Mouse (Mus musculus): ENCODE results near the gene Snx13. TPM values are rescaled to one million over a fixed set of nuclear protein-coding genes. Genes with fewer than 3 reads are reported as not detected.

Snx13 gene
- polyA plus RNA-seq, 1 experiment from 2014 or later = 28.0 TPM

DNA sequence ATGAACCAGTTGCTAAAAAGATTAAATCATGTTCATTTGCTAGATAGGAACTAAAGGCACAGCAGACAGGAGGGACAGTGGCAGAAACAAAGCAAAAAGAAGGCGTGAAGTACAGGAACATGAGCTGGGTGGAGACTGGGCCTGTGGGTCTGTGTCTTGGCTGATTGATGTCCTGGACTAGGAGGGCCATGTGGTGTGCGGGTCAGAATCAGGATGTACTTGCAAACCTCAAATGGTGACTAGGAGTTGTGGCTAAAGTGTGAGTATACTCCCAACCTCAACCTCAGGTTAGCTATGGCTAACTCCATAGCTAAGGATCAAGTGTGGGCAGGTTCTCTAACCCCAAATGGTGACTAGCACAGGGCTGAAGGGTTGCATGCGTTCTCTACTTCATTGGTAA is 107.2 kb downstream of the Snx13 start:
- no peaks in the 10 kb centered on the region for H3K27me3 ChIP-seq
- H3K9ac ChIP-seq = no peak overlapping the region
- ATAC-seq (ENCODE audit: insufficient number of reproducible peaks, low FRiP score, low TSS enrichment, low read depth) = no peak
- 61% methylated on average over 3 of the region's 3 CpGs for WGBS
- no peaks in the 10 kb centered on the region for H3K36me3 ChIP-seq
- no peaks in the 10 kb centered on the region for H3K4me1 ChIP-seq
- H3K27ac ChIP-seq = no peak overlapping the region
- H3K4me2 ChIP-seq = no peak overlapping the region
- H3K9me3 ChIP-seq = no peaks in the 10 kb centered on the region
- H3K4me3 ChIP-seq = no peak overlapping the region

DNA sequence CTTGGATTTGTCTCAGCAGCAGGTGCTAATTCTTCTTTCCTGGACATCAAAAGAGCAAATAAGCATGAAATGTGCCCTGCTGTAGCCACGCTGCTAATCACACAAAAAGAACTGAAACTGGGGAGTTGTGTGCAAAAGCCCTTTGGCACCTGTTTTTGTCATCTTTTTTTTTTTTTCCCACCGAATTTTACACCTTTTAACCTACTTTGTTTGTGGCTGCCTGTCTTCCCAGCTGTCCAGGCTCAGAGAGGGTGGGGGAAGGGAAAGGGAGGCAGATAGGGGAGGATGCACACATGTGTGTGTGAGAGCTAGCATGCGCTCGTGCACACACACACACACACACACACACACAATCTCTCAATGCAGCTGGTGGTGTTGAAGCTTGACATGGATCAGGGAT is 110.3 kb downstream of the Snx13 start:
- Histone ChIP-seq H3K9me3 (no peaks in the 10 kb centered on the region), H3K9ac (no peak overlapping the region), H3K27ac (no peak overlapping the region), H3K27me3 (no peaks in the 10 kb centered on the region), H3K36me3 (no peaks in the 10 kb centered on the region), H3K4me3 (no peak overlapping the region), H3K4me2 (no peak overlapping the region), H3K4me1 (no peaks in the 10 kb centered on the region)
- WGBS = 68% methylated on average over 4 of the region's 4 CpGs
- no peak for ATAC-seq (ENCODE audit: insufficient number of reproducible peaks, low FRiP score, low TSS enrichment, low read depth)

DNA sequence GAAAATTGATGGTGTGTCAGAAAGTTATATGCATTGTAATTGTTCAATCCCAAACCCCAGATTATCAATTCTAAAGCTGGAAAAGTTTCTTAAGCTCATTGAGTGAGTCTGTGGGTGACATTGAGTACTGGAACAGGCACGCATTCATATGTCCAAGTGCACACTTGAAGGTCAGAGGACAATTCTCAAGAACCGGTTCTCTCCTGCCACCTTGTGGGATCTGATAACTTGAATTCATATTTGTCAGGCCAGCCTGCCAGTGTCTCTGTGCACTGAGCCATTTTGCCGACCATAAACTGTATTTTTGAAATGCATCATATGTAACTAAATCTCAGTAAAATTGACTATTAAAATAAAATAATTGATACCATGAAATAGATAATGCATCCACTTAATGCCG is 114.7 kb downstream of the Snx13 start:
- no peaks in the 10 kb centered on the region for H3K27me3 ChIP-seq
- H3K9me3 ChIP-seq = no peaks in the 10 kb centered on the region
- no peak overlapping the region for H3K4me2 ChIP-seq
- H3K9ac ChIP-seq = no peak overlapping the region
- 64% methylated on average over 4 of the region's 4 CpGs for WGBS
- no peak overlapping the region for H3K4me3 ChIP-seq
- no peak for ATAC-seq (ENCODE audit: insufficient number of reproducible peaks, low FRiP score, low TSS enrichment, low read depth)
- no peaks in the 10 kb centered on the region for H3K4me1 ChIP-seq
- H3K27ac ChIP-seq = no peak overlapping the region
- no peaks in the 10 kb centered on the region for H3K36me3 ChIP-seq

DNA sequence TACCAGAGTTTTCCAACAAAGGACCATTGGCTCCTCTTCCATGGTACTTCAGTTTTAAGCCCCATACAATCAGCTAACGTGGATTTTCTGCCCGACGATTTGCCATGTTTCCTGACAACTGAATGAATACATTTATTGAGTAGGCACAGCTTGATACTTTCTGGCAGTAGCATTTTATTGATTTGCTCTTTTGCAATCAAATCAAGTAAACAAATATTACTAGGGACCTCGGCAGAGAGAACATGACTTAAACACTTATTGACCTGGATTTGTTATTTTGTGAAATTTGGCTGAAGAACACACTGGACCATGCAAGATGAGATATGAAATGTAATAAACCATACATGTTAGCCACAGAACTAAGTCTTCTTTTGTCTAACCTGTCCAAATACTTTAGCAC is 123.3 kb downstream of the Snx13 start:
- WGBS = 66% methylated on average over 4 of the region's 4 CpGs
- H3K27ac ChIP-seq = no peak overlapping the region

DNA sequence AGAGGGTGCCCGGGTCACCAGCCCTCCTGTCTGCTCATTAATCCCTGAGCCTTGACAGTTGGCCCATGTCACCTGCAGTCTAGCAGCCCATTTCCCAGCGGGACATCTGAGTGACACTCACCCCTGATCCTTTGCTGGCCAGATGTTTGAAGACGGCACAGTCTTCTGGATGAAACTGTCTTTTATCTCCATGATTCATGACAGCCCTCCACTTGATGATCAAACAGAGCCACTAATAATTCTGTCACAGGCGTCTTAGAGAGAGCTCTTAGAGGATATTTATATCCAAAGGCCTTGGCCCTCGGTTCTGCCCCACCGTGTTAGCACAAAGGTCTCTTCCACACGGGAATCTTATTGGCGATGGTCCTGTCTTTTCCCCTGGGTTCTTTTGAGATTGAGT is 129.0 kb downstream of the Snx13 start:
- Histone ChIP-seq H3K9ac (no peak overlapping the region), H3K4me2 (no peak overlapping the region), H3K9me3 (no peaks in the 10 kb centered on the region), H3K27me3 (peaks cover 4% of the 10 kb centered on the region; the same call in 1 of the 2 replicates), H3K4me3 (no peak overlapping the region), H3K27ac (no peak overlapping the region), H3K36me3 (no peaks in the 10 kb centered on the region), H3K4me1 (0 out of 2 replicates have a peak, but pooled peaks cover 4% of the 10 kb centered on the region)
- ATAC-seq (ENCODE audit: insufficient number of reproducible peaks, low FRiP score, low TSS enrichment, low read depth) = no peak
- 20% methylated on average over 8 of the region's 8 CpGs for WGBS

More for the DNA sequence above, 123.3 kb downstream of the Snx13 start:
- Histone ChIP-seq H3K4me2 (no peak overlapping the region), H3K36me3 (no peaks in the 10 kb centered on the region), H3K27me3 (peaks cover 4% of the 10 kb centered on the region; the same call in 1 of the 2 replicates), H3K9me3 (no peaks in the 10 kb centered on the region), H3K4me3 (no peak overlapping the region), H3K4me1 (0 out of 2 replicates have a peak, but pooled peaks cover 4% of the 10 kb centered on the region), H3K9ac (no peak overlapping the region)
- no peak for ATAC-seq (ENCODE audit: insufficient number of reproducible peaks, low FRiP score, low TSS enrichment, low read depth)

DNA sequence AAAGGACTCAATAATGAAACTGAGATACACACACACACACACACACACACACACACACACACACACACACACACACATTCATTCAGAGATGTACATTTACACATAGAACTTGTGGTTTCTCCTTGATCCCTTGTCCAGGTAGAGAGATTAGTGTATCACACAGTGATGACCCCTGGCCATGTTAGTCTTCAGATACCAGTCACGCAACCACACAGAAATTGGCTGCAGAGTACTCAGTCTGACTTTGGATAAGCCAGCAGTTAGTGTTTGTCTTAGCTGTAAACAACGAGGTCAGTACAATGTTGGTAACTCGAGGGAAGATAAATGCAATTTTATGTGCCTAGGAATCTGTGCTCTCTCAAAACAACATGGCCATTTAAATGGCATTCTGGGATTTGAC is 129.6 kb downstream of the Snx13 start:
- WGBS = 62% methylated on average over 3 of the region's 3 CpGs
- no peak overlapping the region for H3K9ac ChIP-seq
- H3K4me1 ChIP-seq = no peaks in the 10 kb centered on the region
- no peaks in the 10 kb centered on the region for H3K36me3 ChIP-seq
- no peaks in the 10 kb centered on the region for H3K9me3 ChIP-seq
- no peak overlapping the region for H3K4me3 ChIP-seq
- no peak overlapping the region for H3K27ac ChIP-seq
- H3K4me2 ChIP-seq = no peak overlapping the region
- H3K27me3 ChIP-seq = peaks cover 2% of the 10 kb centered on the region; the same call in 1 of the 2 replicates
- no peak for ATAC-seq (ENCODE audit: insufficient number of reproducible peaks, low FRiP score, low TSS enrichment, low read depth)

DNA sequence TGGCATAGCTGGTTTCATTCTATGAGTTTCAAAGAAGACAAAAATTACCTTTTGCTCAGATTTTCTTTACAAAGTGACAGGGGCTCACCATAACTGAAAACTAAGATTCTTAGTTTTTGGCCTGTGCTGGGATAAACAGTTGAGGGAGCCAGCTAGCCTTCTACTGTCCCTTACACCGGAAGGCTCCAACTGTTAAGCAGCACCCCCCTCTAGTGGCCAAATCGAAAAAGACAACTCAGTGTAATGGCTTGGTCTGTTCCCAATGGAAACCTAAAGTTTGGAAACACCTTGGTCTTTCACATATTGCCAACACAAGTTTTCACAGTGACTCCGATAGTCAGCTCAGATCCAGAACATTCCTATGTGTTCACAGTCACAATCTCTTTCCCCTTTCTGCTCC is 135.7 kb downstream of the Snx13 start:
- 3% methylated on average over 3 of the region's 3 CpGs for WGBS
- Histone ChIP-seq H3K27ac (no peak overlapping the region), H3K9ac (no peak overlapping the region), H3K36me3 (no peaks in the 10 kb centered on the region), H3K27me3 (no peaks in the 10 kb centered on the region), H3K4me3 (no peak overlapping the region), H3K9me3 (no peaks in the 10 kb centered on the region), H3K4me2 (no peak overlapping the region), H3K4me1 (no peaks in the 10 kb centered on the region)
- ATAC-seq (ENCODE audit: insufficient number of reproducible peaks, low FRiP score, low TSS enrichment, low read depth) = no peak

DNA sequence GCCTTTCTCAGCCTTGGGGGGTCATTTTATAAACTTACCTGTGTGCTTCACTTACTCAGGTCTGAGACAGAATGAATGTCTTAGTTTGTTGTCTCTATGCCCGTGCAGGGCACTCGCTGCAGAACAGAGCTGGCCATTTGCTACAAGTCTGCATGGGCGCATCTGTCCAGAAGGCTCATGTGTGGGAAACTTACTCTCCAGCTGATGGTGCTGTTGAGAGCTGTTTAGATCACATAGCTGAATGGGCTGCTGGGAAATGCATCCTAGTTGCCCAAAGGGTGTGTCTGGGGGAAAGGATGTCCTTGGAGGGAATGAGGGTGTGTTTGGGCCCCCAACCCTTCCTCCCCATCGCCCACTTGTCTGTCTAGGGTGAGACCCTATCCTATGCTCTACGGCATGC is 137.3 kb downstream of the Snx13 start:
- Histone ChIP-seq H3K4me3 (no peak overlapping the region), H3K4me2 (no peak overlapping the region), H3K27me3 (no peaks in the 10 kb centered on the region), H3K9me3 (no peaks in the 10 kb centered on the region), H3K4me1 (no peaks in the 10 kb centered on the region), H3K9ac (no peak overlapping the region), H3K36me3 (no peaks in the 10 kb centered on the region), H3K27ac (no peak overlapping the region)
- no peak for ATAC-seq (ENCODE audit: insufficient number of reproducible peaks, low FRiP score, low TSS enrichment, low read depth)
- 81% methylated on average over 5 of the region's 5 CpGs for WGBS

DNA sequence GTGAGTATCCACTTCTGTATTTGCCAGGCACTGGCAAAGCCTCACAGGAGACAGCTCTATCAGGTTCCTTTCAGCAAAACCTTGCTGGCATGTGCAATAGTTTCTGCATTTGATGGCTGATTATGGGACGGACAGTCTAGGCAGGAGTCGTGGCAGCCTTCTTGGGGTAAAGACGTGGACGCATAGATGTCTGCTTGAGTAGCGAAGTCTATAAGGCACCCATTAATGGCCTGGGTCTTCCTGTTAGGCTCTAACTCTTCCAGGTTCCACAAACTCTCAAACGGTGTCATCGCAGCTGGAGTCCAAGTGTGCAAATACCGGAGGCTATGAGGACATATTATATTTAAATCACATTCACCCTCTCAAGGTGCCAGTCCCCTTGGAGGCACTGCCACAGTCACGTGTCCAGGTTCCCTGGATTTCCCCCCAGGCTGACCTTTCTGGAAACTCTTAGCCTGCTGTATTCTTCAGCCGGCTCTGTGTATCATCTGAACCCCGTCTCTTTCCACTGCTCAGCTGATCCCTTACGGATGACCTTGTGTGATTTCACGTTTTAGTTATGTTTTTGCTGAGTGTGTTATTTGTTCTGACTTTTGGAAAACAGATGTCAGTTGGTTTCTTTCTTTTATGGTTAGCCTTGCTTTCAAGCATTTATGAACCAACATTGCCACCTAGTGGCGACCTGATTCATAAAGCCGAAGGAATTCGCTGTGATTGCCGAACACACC is 144.9 kb downstream of the Snx13 start:
- ATAC-seq (ENCODE audit: insufficient number of reproducible peaks, low FRiP score, low TSS enrichment, low read depth) = no peak
- 38% methylated on average over 17 of the region's 17 CpGs for WGBS
- Histone ChIP-seq H3K9me3 (no peaks in the 10 kb centered on the region), H3K27ac (peak overlapping the region; percentile 54; the same call in 1 of the 2 replicates), H3K9ac (no peak overlapping the region), H3K36me3 (no peaks in the 10 kb centered on the region), H3K4me2 (peak overlapping the region; percentile 40), H3K4me3 (no peak overlapping the region), H3K27me3 (no peaks in the 10 kb centered on the region), H3K4me1 (peaks cover 8% of the 10 kb centered on the region; the same call in 1 of the 2 replicates)

DNA sequence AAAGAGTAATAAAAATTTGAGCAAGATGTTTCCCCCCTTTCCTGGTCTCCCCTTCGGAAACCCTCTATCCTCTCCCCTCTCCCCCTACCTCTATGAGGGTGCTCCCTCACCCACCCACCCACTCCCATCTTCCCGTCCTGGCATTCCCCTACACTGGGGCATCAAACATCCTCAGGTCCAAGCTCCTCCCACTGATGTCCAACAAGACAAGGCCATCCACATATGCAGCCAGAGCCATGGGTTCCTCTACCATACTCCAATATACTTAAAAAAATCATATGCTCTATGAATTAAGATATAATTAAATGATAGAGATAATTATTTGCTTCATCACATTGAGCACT is 145.4 kb downstream of the Snx13 start:
- no peaks in the 10 kb centered on the region for H3K27me3 ChIP-seq
- no peak overlapping the region for H3K27ac ChIP-seq
- no peak overlapping the region for H3K9ac ChIP-seq
- H3K4me3 ChIP-seq = no peak overlapping the region
- peak overlapping the region; percentile 40 for H3K4me2 ChIP-seq
- ATAC-seq (ENCODE audit: insufficient number of reproducible peaks, low FRiP score, low TSS enrichment, low read depth) = no peak
- 15% methylated on average over 2 of the region's 2 CpGs for WGBS
- no peaks in the 10 kb centered on the region for H3K9me3 ChIP-seq
- H3K36me3 ChIP-seq = no peaks in the 10 kb centered on the region
- peaks cover 8% of the 10 kb centered on the region; the same call in 1 of the 2 replicates for H3K4me1 ChIP-seq
